Mouse (Mus musculus): Measurements from ENCODE around the gene Dynlrb1. TPM values are rescaled to one million over a fixed set of nuclear protein-coding genes. Genes with fewer than 3 reads are reported as not detected.

Gene Dynlrb1
- polyA plus RNA-seq, 1 experiment from 2014 or later, result 762 TPM

DNA sequence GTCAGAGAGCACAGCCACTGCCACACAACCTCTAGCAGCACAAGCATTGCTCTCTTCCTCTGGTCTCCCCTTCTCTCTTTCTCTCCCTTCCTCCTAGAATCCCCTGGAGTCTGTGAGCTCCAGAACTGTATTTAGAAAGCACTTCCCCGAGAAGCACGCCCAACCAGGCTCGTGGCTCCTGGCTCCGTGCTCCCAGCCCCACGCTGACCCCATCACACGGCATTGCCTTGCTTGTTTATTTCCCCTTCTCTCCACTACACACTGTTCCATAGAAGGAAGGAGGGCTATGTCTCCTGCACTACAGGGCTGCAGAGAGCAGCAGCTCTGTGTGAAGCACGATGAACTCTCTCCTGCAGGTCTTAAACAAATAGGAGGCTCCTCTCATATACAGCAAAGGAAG lies 48.3 kb downstream of the Dynlrb1 start:
- ATAC-seq (ENCODE audit: low FRiP score, low read depth), result no peak
- no peak overlapping the region for H3K9ac ChIP-seq
- peaks cover 11% of the 10 kb centered on the region for H3K36me3 ChIP-seq
- H3K4me2 ChIP-seq, result no peak overlapping the region
- no peak overlapping the region for H3K4me3 ChIP-seq
- no peaks in the 10 kb centered on the region for H3K4me1 ChIP-seq (replicated peaks)
- no peak overlapping the region for H3K27ac ChIP-seq (replicated peaks)
- H3K9me3 ChIP-seq, result no peaks in the 10 kb centered on the region
- 88% methylated on average over 7 of the region's 7 CpGs for WGBS
- no peaks in the 10 kb centered on the region for H3K27me3 ChIP-seq

DNA sequence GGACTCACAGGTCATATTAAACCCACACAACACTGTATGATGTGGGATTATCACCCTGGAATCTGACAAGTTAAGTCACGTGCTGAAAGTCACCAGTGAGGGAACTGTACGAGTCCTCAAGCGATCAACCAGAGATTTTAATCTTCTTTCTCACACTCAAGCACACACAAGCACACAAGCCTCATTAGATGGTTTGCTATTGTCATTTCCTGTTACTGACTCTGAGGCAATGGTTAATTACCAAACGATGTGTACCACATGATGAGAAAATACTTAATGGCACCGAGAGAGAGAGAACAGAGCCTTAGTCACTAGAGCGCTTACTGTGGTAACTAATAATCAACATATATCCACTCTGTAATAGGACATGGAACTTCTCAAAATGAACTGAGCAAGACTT lies 49.4 kb downstream of the Dynlrb1 start:
- ATAC-seq (ENCODE audit: low FRiP score, low read depth), result no peak
- no peaks in the 10 kb centered on the region for H3K27me3 ChIP-seq

DNA sequence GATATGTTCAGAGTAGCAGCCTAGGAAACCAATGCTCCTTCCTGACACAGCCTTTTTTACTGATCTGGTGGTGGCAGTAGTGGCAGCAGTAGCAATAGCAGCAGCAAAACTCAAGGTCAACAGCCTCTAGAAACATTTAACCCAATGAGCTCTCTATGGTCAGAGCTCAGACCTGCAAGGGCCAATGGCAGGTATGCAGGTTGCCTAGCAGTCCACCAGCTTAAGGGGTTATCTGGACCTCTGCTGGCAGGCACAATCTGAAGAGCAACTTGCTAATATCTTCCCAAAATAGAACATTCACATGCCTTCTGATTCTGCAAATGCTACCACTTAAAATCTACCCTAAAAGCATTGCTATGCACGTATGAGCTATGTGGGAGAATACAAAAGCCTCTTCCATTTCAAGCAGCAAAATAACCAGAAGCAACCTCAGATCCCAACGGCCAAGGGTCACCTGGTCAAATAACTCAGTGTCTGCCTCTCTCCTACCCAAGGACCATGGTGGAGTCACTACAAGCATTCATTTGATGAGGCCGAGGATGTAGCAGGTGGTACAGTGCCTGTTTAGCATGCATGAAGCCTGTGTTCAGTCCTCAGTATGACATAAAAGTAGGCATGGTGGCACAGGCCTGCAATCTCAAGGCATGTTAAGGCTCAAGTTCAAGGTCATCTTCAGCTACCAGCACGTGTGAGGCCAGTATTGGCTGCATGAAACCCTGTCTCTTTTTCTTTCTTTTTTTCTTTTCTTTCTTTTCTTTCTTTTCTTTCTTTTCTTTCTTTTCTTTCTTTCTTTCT lies 51.3 kb downstream of the Dynlrb1 start:
- no peaks in the 10 kb centered on the region for H3K4me1 ChIP-seq (replicated peaks)
- no peaks in the 10 kb centered on the region for H3K27me3 ChIP-seq
- no peak overlapping the region for H3K9ac ChIP-seq
- no peak overlapping the region for H3K4me3 ChIP-seq
- no peak for ATAC-seq (ENCODE audit: low FRiP score, low read depth)
- peaks cover 33% of the 10 kb centered on the region for H3K36me3 ChIP-seq
- H3K4me2 ChIP-seq, result no peak overlapping the region
- H3K9me3 ChIP-seq, result no peaks in the 10 kb centered on the region
- WGBS, result 86% methylated on average over 4 of the region's 4 CpGs
- H3K27ac ChIP-seq (replicated peaks), result no peak overlapping the region

More for the DNA sequence above, 49.4 kb downstream of the Dynlrb1 start:
- Histone ChIP-seq H3K27ac (replicated peaks) (no peak overlapping the region), H3K36me3 (peaks cover 20% of the 10 kb centered on the region), H3K4me2 (no peak overlapping the region), H3K4me3 (no peak overlapping the region), H3K9me3 (no peaks in the 10 kb centered on the region), H3K9ac (no peak overlapping the region), H3K4me1 (replicated peaks) (no peaks in the 10 kb centered on the region)
- WGBS, result 88% methylated on average over 6 of the region's 6 CpGs

DNA sequence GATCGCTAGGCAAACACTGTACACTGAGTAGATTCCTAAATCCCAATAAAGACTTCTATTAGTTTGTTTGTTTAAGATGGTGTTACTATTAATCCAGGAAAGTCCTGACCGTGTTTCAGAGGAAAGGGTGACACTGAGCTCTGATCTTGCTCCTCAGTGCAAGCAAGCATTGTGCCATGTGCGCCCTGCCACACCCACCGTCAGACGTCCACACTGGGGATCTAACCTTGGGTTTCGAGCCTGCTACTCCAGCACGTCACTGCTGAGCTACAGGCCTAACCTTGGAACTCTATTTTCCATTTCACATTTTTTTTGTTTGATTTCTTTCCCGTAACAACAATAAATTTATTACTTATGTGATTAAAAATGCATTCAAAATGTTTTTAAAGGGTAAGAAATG lies 53.7 kb downstream of the Dynlrb1 start:
- Histone ChIP-seq H3K9ac (no peak overlapping the region), H3K4me2 (no peak overlapping the region), H3K27me3 (no peaks in the 10 kb centered on the region), H3K4me3 (no peak overlapping the region), H3K27ac (replicated peaks) (no peak overlapping the region), H3K4me1 (replicated peaks) (no peaks in the 10 kb centered on the region), H3K9me3 (no peaks in the 10 kb centered on the region), H3K36me3 (peaks cover 35% of the 10 kb centered on the region)
- WGBS, result 93% methylated on average over 8 of the region's 8 CpGs
- no peak for ATAC-seq (ENCODE audit: low FRiP score, low read depth)

DNA sequence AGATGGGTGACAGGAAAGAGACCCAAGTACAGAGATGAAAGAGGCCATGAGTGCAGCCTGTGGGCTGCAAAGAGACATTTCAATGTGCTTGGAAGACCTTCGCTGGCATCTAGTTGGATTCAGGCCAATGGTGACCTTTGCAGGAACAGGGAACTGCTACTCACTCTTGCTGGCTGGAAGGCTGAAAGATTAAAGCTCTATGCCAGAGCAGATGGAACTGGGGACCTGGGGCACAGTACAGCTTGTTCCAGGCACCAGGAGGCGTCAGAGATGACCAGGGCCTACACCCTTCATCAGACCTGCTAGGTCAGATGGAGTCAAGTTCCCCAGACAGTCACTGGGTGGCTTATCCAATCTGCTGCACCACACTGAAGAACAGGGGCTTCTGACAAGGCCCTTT lies 57.0 kb downstream of the Dynlrb1 start:
- 80% methylated on average over 2 of the region's 2 CpGs for WGBS

DNA sequence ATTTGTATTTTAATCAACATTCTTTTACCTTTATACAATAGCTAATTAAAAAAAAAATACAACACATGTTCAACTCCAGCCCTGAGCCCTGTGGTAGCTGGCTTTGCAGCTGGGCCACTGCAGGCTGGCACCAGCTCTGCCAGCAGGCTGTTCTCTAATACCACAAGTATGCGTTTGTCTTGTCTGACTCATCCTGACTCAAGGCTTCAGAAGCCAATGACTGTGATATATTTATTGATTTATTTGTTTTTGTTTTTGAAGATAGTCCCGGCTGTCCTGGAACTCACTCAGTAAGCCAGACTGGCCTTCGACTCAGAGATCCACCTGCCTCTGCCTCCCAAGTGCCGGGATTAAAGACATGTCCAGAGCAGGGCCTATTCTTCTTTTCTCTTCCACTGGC lies 57.6 kb downstream of the Dynlrb1 start:
- no peak for ATAC-seq (ENCODE audit: low FRiP score, low read depth)
- Histone ChIP-seq H3K4me1 (replicated peaks) (no peaks in the 10 kb centered on the region), H3K9me3 (no peaks in the 10 kb centered on the region), H3K36me3 (peaks cover 68% of the 10 kb centered on the region), H3K4me3 (no peak overlapping the region), H3K4me2 (no peak overlapping the region), H3K9ac (no peak overlapping the region), H3K27me3 (no peaks in the 10 kb centered on the region), H3K27ac (replicated peaks) (no peak overlapping the region)
- WGBS, result 94% methylated on average over 4 of the region's 4 CpGs

More for the DNA sequence above, 57.0 kb downstream of the Dynlrb1 start:
- H3K9ac ChIP-seq, result no peak overlapping the region
- no peak overlapping the region for H3K4me3 ChIP-seq
- no peak overlapping the region for H3K4me2 ChIP-seq
- no peak overlapping the region for H3K27ac ChIP-seq (replicated peaks)
- peaks cover 62% of the 10 kb centered on the region for H3K36me3 ChIP-seq
- no peaks in the 10 kb centered on the region for H3K27me3 ChIP-seq
- ATAC-seq (ENCODE audit: low FRiP score, low read depth), result no peak
- H3K4me1 ChIP-seq (replicated peaks), result no peaks in the 10 kb centered on the region
- no peaks in the 10 kb centered on the region for H3K9me3 ChIP-seq

DNA sequence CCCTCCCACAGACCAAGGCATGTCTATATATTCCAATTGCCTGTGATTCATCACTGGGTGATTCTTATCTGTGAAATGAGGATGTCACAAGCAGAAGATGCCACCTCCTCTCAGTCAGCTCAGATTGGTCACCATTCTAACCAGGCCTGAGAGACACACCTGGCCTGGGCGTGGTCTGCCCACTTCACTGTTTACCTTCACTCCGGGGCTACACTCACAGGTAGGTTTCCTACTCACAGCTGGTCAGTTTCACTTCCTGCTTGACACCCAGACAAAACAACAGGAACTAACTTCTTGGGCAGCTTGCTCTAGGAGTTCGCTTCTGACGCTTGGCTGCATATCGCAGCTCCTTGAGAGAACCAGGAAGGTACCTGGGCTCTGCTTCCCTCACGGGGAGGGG lies 59.1 kb downstream of the Dynlrb1 start:
- H3K4me3 ChIP-seq, result no peak overlapping the region
- WGBS, result 96% methylated on average over 6 of the region's 6 CpGs
- H3K4me2 ChIP-seq, result no peak overlapping the region
- no peak overlapping the region for H3K27ac ChIP-seq (replicated peaks)
- no peaks in the 10 kb centered on the region for H3K9me3 ChIP-seq
- ATAC-seq (ENCODE audit: low FRiP score, low read depth), result no peak
- no peak overlapping the region for H3K9ac ChIP-seq
- peaks cover 76% of the 10 kb centered on the region for H3K36me3 ChIP-seq
- no peaks in the 10 kb centered on the region for H3K27me3 ChIP-seq
- no peaks in the 10 kb centered on the region for H3K4me1 ChIP-seq (replicated peaks)

DNA sequence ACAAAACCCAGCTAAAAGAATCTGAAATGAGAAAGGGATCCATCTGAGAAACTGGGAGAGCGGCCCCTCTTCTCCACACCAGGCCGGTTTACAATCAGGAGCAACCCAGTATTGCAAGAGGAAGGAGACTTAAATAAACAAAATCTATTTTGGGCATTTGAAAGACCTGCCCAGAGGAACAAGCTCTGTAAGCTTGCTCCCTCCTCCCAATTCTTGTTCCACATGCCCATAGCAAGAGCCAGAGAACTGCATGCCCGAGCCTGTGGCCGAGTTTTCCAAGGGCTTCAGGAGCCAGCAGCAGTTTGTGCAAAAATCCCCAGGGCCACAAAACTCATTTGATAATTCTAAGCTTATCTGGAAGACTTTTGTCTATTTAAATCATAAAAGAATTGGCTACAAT lies 63.2 kb downstream of the Dynlrb1 start:
- Histone ChIP-seq H3K36me3 (peaks cover 57% of the 10 kb centered on the region), H3K4me2 (no peak overlapping the region), H3K9ac (no peak overlapping the region), H3K9me3 (no peaks in the 10 kb centered on the region), H3K27ac (replicated peaks) (no peak overlapping the region), H3K27me3 (no peaks in the 10 kb centered on the region), H3K4me1 (replicated peaks) (no peaks in the 10 kb centered on the region), H3K4me3 (no peak overlapping the region)
- ATAC-seq (ENCODE audit: low FRiP score, low read depth), result no peak
- WGBS, result 90% methylated on average over 4 of the region's 4 CpGs

Other genes with a start within 250 kb of the Dynlrb1 start
- gene Gm14226, start 218.3 kb upstream of the Dynlrb1 start, polyA plus RNA-seq (2015; fragmentation: Nextera tagmentation; extraction: Ambion mirVana), result 0.18 and 0.23 TPM in 2 replicates
- gene Ahcy, start 162.0 kb upstream of the Dynlrb1 start, polyA plus RNA-seq (2015; fragmentation: Nextera tagmentation; extraction: Ambion mirVana), result 35.1 and 37.2 TPM in 2 replicates
- gene Itch, start 103.0 kb upstream of the Dynlrb1 start, polyA plus RNA-seq (2015; fragmentation: Nextera tagmentation; extraction: Ambion mirVana), result 39.5 and 40.9 TPM in 2 replicates
- 631 and 685 TPM in 2 replicates for gene Map1lc3a, start 39.8 kb downstream of the Dynlrb1 start, polyA plus RNA-seq (2015; fragmentation: Nextera tagmentation; extraction: Ambion mirVana)
- 61.9 and 62.6 TPM in 2 replicates for gene Pigu, start 120.9 kb downstream of the Dynlrb1 start, polyA plus RNA-seq (2015; fragmentation: Nextera tagmentation; extraction: Ambion mirVana)
- gene Trp53inp2, start 144.5 kb downstream of the Dynlrb1 start, polyA plus RNA-seq (2015; fragmentation: Nextera tagmentation; extraction: Ambion mirVana), result 101 and 128 TPM in 2 replicates
- 21.4 and 22.3 TPM in 2 replicates for gene Ncoa6, start 237.4 kb downstream of the Dynlrb1 start, polyA plus RNA-seq (2015; fragmentation: Nextera tagmentation; extraction: Ambion mirVana)

All from hindbrain, embryonic 15.5 days (tissue).